Mouse (Mus musculus) ES-E14 (cell line): ENCODE results near the gene Bbs10. TPM values are rescaled to one million over a fixed set of nuclear protein-coding genes. Genes with fewer than 3 reads are reported as not detected.

ENCODE experiments used
- DNase-seq: peaks from one replicate; pipeline ENCODE4 v3.0.0-alpha.2; 2013; ENCODE audit warnings: low read depth, low spot score
- H3K27ac ChIP-seq: 2 replicates; pipeline ENCODE4 v1.5.1; 2012; ENCODE audit warnings: low read depth, mild to moderate bottlenecking, low read length, moderate library complexity, mixed read lengths; ENCODE audit not compliant: poor library complexity, insufficient read depth, severe bottlenecking
- H3K36me3 ChIP-seq: 2 replicates; pipeline ENCODE4 v1.6.1; 2012; ENCODE audit warnings: mild to moderate bottlenecking, low read length, moderate library complexity, mixed read lengths; ENCODE audit not compliant: control insufficient read depth, poor library complexity, insufficient read depth, severe bottlenecking
- H3K4me1 ChIP-seq, 2 experiments: fragments of 150-350 bp in 1 of 2; sonication (generic) in 1 of 2; 2 replicates each; pipeline ENCODE4 v1.6.1; 2012; ENCODE audit warnings: low read length in 2 of 2, mild to moderate bottlenecking in 1 of 2, mixed read lengths in 1 of 2; ENCODE audit not compliant: control insufficient read depth in 2 of 2, insufficient read depth in 2 of 2, poor library complexity in 1 of 2
- H3K4me3 ChIP-seq, 2 experiments: fragments of 150-350 bp in 1 of 2; sonication (generic) in 1 of 2; 2 replicates each; pipeline ENCODE4 v1.5.1; 2012; ENCODE audit warnings: low read length in 2 of 2, low read depth in 1 of 2, mild to moderate bottlenecking in 1 of 2, mixed read lengths in 1 of 2; ENCODE audit not compliant: insufficient read depth in 1 of 2, poor library complexity in 1 of 2, severe bottlenecking in 1 of 2
- H3K9ac ChIP-seq: 2 replicates; pipeline ENCODE4 v1.6.1; 2012; ENCODE audit warnings: low read depth, mild to moderate bottlenecking, low read length, mixed read lengths; ENCODE audit not compliant: poor library complexity, insufficient read depth, severe bottlenecking
- H3K9me3 ChIP-seq: fragments of 150-350 bp; sonication (generic); 2 replicates; pipeline ENCODE4 v1.6.1; 2012; ENCODE audit warnings: low read depth, mild to moderate bottlenecking, low read length; ENCODE audit not compliant: control insufficient read depth, insufficient read depth
- CHD2 ChIP-seq: IDR thresholded peaks from 2 replicates; pipeline ENCODE4 v1.6.1; 2014; ENCODE audit warnings: mild to moderate bottlenecking, low read depth, low read length, inconsistent platforms
- HCFC1 ChIP-seq: IDR thresholded peaks from 2 replicates; pipeline ENCODE4 v1.6.1; 2012; ENCODE audit warnings: low read length, inconsistent platforms, borderline replicate concordance; ENCODE audit not compliant: insufficient read depth
- MAFK ChIP-seq: IDR thresholded peaks from 2 replicates; pipeline ENCODE4 v1.6.1; 2014; ENCODE audit warnings: mild to moderate bottlenecking, low read depth, low read length, inconsistent platforms; ENCODE audit not compliant: insufficient read depth
- ZC3H11A ChIP-seq: IDR thresholded peaks from 2 replicates; pipeline ENCODE4 v1.6.1; 2012; ENCODE audit warnings: low read depth, mild to moderate bottlenecking, inconsistent platforms, low read length, borderline replicate concordance
- ZNF384 ChIP-seq: IDR thresholded peaks from 2 replicates; pipeline ENCODE4 v1.6.1; 2012; ENCODE audit warnings: low read depth, low read length, inconsistent platforms
- in situ Hi-C, 2 experiments: fragments of 600-800 bp; cut with MboI; formaldehyde crosslinking; loops; one replicate each; pipeline ENCODE4 v1.15.1; 2025; ENCODE audit warnings: low sequenced_read_pairs in 2 of 2, inconsistent platforms in 1 of 2; ENCODE audit not compliant: unreplicated experiment in 2 of 2
- total RNA-seq: library from RNA; depleted of rRNA; stranded (reverse); fragments of 300-350 nt; gene quantifications from 2 replicates; pipeline ENCODE4 v1.2.3, GENCODE M21; 2012

Gene Bbs10
- total RNA-seq, 1 experiment = 7.3 TPM

DNA sequence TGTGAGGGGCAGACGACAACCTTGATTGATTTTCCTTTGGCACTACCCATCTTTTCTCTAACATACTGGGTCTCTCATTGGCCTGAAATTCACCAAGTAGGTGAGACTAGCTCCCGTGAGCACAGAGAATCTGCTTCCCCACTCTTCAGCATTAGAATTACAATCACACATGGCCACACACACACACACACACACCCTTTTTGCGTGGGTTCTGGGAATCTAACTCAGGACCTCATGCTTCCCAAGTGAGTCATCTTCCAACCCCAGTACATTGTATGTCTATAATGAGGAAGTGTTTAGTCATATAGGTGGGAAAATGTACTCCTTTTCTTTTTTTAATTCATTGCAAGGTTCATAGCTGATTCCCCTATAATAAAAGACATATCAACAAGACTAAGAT, 41.1 kb upstream of the Bbs10 start:
- Histone ChIP-seq H3K4me3 (no peak overlapping the region), H3K36me3 (no peaks in the 10 kb centered on the region), H3K9me3 (no peaks in the 10 kb centered on the region), H3K27ac (no peak overlapping the region), H3K9ac (no peak overlapping the region), H3K4me1 (no peaks in the 10 kb centered on the region)
- TF ChIP-seq HCFC1 (no peak), MAFK (no peak), CHD2 (no peak), ZC3H11A (no peak), ZNF384 (no peak)
- no peak for DNase-seq
- in situ Hi-C loops = no loop called here

DNA sequence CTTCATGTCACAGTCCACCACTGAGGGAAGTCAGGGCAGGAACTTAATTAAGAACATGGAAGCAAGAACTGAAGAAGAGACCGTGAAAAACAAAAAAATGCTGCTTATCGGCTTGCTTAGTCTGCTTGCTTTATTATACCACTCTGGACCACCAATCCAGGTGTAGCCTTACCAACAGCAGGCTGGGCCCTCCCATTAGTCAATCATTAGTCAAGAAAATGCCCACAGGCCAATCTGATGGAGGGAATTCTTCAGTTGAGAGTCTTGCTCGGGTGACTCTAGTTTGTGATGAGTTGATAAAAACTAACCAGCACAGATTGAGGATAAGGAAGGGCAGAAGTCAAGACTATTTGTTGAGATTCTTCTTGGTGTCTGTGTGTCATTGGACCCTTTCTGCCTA, 40.2 kb upstream of the Bbs10 start:
- no peak for DNase-seq
- Histone ChIP-seq H3K9ac (no peak overlapping the region), H3K9me3 (no peaks in the 10 kb centered on the region), H3K4me1 (no peaks in the 10 kb centered on the region), H3K27ac (no peak overlapping the region), H3K4me3 (no peak overlapping the region), H3K36me3 (no peaks in the 10 kb centered on the region)
- in situ Hi-C loops = no loop called here
- TF ChIP-seq ZNF384 (no peak), HCFC1 (no peak), ZC3H11A (no peak), CHD2 (no peak), MAFK (no peak)

DNA sequence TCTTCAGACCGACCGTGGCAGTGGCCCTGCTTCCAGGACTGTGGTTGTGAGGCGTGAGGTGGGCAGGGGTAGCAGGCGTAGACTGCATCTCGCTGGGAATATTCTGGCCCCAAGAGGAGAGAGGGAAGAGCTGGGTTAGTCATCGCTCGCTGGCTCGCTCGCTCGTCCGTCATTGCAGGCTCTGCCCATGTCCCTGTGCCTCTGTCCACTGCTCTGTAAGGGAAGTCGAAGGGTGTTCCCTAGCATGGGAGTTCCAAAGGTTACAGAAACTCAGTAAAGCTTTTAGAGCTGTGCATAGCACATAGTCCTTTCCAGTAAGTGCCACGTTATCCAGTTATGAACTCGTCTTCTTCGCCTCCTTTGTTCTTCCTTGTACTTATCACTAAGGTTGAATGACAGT, 26.8 kb upstream of the Bbs10 start:
- Histone ChIP-seq H3K4me1 (no peaks in the 10 kb centered on the region), H3K9ac (no peak overlapping the region), H3K36me3 (peaks cover 3% of the 10 kb centered on the region; the same call in 1 of the 2 replicates), H3K9me3 (no peaks in the 10 kb centered on the region), H3K27ac (no peak overlapping the region), H3K4me3 (no peak overlapping the region)
- in situ Hi-C loops = no loop called here
- TF ChIP-seq ZC3H11A (no peak), ZNF384 (no peak), HCFC1 (no peak), MAFK (no peak), CHD2 (no peak)
- DNase-seq = no peak

DNA sequence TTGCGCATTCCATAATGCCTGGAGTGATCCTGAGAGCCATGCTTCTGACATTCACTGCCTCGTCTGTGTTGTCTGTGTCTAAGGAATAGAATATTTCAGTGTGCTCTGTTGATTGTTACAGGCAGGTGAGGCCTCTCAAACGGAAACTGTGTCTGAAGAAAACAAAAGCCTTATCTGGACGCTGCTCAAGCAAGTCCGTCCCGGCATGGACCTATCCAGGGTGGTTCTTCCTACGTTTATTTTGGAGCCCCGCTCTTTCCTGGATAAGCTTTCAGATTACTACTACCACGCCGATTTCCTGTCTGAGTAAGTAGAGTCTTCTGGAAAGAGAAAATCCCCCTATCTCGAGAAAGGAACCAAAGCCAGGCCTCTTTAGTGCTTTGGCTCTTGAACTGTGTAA, 25.6 kb upstream of the Bbs10 start:
- no peak for TF ChIP-seq ZC3H11A
- TF ChIP-seq CHD2 = no peak
- TF ChIP-seq MAFK = no peak
- no peak for TF ChIP-seq HCFC1
- TF ChIP-seq ZNF384 = no peak
- no peak for DNase-seq

DNA sequence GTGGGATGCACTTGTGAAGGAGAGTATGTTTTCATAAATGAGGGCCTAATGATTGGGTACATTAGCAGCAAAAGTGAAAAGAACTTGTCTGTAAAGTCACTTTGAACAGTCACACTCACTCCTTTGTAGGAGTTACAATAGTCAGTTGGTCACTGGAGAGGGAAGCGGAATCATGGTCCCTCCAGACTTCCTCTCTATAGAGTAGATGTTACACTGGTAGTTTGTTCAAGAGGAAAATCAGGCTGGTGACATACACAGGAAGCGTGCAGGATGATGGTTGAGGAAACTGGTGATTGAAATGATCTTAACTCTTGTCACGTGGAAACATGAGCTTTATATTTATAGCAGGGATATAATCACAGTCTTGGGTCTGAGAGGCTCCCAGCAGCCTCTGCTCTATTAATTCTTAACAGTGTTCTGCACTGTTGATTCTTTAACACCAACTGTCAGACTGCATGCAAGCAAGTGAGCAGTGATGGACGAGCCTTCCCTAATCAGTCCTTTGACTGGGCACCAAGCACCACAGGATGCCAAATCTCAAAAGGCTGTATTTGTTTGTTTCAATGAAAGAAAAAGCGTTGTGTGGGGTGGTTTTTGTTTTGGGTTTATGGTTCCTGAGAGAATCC, 24.9 kb upstream of the Bbs10 start:
- no peak for DNase-seq
- Histone ChIP-seq H3K4me1 (no peaks in the 10 kb centered on the region), H3K4me3 (no peak overlapping the region), H3K9me3 (no peaks in the 10 kb centered on the region), H3K36me3 (peaks cover 3% of the 10 kb centered on the region; the same call in 1 of the 2 replicates), H3K27ac (no peak overlapping the region), H3K9ac (no peak overlapping the region)
- in situ Hi-C loops = no loop called here
- TF ChIP-seq ZC3H11A (no peak), HCFC1 (no peak), CHD2 (no peak), MAFK (no peak), ZNF384 (no peak)

More for the DNA sequence above, 25.6 kb upstream of the Bbs10 start:
- Histone ChIP-seq H3K9ac (no peak overlapping the region), H3K4me1 (no peaks in the 10 kb centered on the region), H3K36me3 (peaks cover 3% of the 10 kb centered on the region; the same call in 1 of the 2 replicates), H3K27ac (no peak overlapping the region), H3K9me3 (no peaks in the 10 kb centered on the region), H3K4me3 (no peak overlapping the region)
- in situ Hi-C loops = no loop called here
